Mouse (Mus musculus): Measurements from ENCODE around the gene Tjap1. TPM values are rescaled to one million over a fixed set of nuclear protein-coding genes. Genes with fewer than 3 reads are reported as not detected.
A peak's percentile ranks its signal among the peaks of the same experiment; 100 is the strongest.

Tjap1 gene
- total and polyA plus RNA-seq, 2 experiments from 2014 or later = 18.6 to 22.0 TPM

DNA sequence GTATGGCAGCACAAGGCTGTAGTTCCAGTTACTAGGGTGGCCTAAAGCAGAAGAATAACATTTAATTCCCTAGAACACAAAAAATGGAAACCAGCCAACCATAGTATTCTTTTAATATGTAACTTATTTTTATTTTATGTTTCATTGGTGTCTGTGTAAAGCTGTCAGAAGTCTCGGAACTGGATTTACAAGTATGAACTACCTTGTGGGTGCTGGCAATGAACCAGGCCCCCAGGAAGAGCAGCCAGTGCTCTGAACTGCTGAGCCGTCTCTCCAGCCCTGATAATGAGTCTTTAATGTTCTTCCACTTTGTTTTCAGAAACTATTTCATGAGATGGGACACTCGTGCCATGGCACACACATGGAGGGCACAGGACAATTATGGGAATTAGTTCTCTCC, 72.3 kb downstream of the Tjap1 start:
- no peak overlapping the region for H3K4me2 ChIP-seq (ENCODE audit: low read depth, low read length, poor library complexity, severe bottlenecking)
- H3K27ac ChIP-seq (ENCODE audit: low read depth, low read length) = no peak overlapping the region
- H3K36me3 ChIP-seq (ENCODE audit: insufficient read depth, low read length) = peaks cover 72% of the 10 kb centered on the region
- WGBS = 93% methylated on average over 3 of the region's 3 CpGs
- no peaks in the 10 kb centered on the region for H3K9me3 ChIP-seq (ENCODE audit: low read length)
- no peak overlapping the region for H3K4me3 ChIP-seq (ENCODE audit: low read depth, low read length)
- no peak for DNase-seq (ENCODE audit: low spot score)
- no peak for ATAC-seq (ENCODE audit: low FRiP score)
- no peak for TF ChIP-seq CTCF (IDR thresholded peaks at IDR 0.05)
- H3K9ac ChIP-seq (replicated peaks; ENCODE audit: low read length, poor library complexity, severe bottlenecking) = no peak overlapping the region
- no peaks in the 10 kb centered on the region for H3K27me3 ChIP-seq (ENCODE audit: insufficient read depth, low read length)
- no peaks in the 10 kb centered on the region for H3K4me1 ChIP-seq (ENCODE audit: insufficient read depth, low read length)

MicroRNA genes within 50 kb of the gene (microRNA counts, 519-probe panel; counts per million panel counts)
- microRNA mmu-miR-693-3p = 528 counts per million, percentile 58 among the panel's probes with 10 or more counts
- microRNA mmu-miR-693-5p = 528 counts per million, percentile 58 among the panel's probes with 10 or more counts

Small RNA genes lying within 50 kb of the gene (microRNA-seq; reads per million reads assigned to microRNA genes)
- gene Mir693 (ENCODE audit: borderline number of aligned reads) = not detected

Other genes starting within 250 kb of the Tjap1 start
- 63.7 and 84.4 TPM in 2 replicates for gene Mrps18a, start 172.0 kb downstream of the Tjap1 start, total RNA-seq (2014; rRNA removed)
- 173 and 175 TPM in 2 replicates for gene Mrps18a, start 172.0 kb downstream of the Tjap1 start, polyA plus RNA-seq (2015; fragmentation: Nextera tagmentation; extraction: Ambion mirVana)
- gene Rsph9, start 138.8 kb downstream of the Tjap1 start, total RNA-seq (2014; rRNA removed) = 55.6 and 68.4 TPM in 2 replicates
- gene Rsph9, start 138.8 kb downstream of the Tjap1 start, polyA plus RNA-seq (2015; fragmentation: Nextera tagmentation; extraction: Ambion mirVana) = 103 and 104 TPM in 2 replicates
- gene Mad2l1bp, start 129.5 kb downstream of the Tjap1 start, total RNA-seq (2014; rRNA removed) = 8.9 and 13.3 TPM in 2 replicates
- gene Mad2l1bp, start 129.5 kb downstream of the Tjap1 start, polyA plus RNA-seq (2015; fragmentation: Nextera tagmentation; extraction: Ambion mirVana) = 16.7 and 18.2 TPM in 2 replicates
- 72.3 and 82.2 TPM in 2 replicates for gene Gtpbp2, start 122.0 kb downstream of the Tjap1 start, total RNA-seq (2014; rRNA removed)
- gene Gtpbp2, start 122.0 kb downstream of the Tjap1 start, polyA plus RNA-seq (2015; fragmentation: Nextera tagmentation; extraction: Ambion mirVana) = 25.9 TPM in 2 replicates
- gene Polh, start 80.4 kb downstream of the Tjap1 start, total RNA-seq (2014; rRNA removed) = 7.9 and 9.6 TPM in 2 replicates
- 4.2 and 4.5 TPM in 2 replicates for gene Polh, start 80.4 kb downstream of the Tjap1 start, polyA plus RNA-seq (2015; fragmentation: Nextera tagmentation; extraction: Ambion mirVana)
- 50.5 and 56.7 TPM in 2 replicates for gene Xpo5, start 80.2 kb downstream of the Tjap1 start, total RNA-seq (2014; rRNA removed)
- gene Xpo5, start 80.2 kb downstream of the Tjap1 start, polyA plus RNA-seq (2015; fragmentation: Nextera tagmentation; extraction: Ambion mirVana) = 23.6 and 24.0 TPM in 2 replicates
- gene Polr1c, start 35.0 kb downstream of the Tjap1 start, total RNA-seq (2014; rRNA removed) = 54.1 and 54.7 TPM in 2 replicates
- gene Polr1c, start 35.0 kb downstream of the Tjap1 start, polyA plus RNA-seq (2015; fragmentation: Nextera tagmentation; extraction: Ambion mirVana) = 55.5 and 59.2 TPM in 2 replicates
- gene Yipf3, start 34.9 kb downstream of the Tjap1 start, total RNA-seq (2014; rRNA removed) = 18.9 and 24.8 TPM in 2 replicates
- 70.6 and 77.4 TPM in 2 replicates for gene Yipf3, start 34.9 kb downstream of the Tjap1 start, polyA plus RNA-seq (2015; fragmentation: Nextera tagmentation; extraction: Ambion mirVana)
- gene Lrrc73, start 29.5 kb downstream of the Tjap1 start, total RNA-seq (2014; rRNA removed) = 43.1 and 61.3 TPM in 2 replicates
- gene Lrrc73, start 29.5 kb downstream of the Tjap1 start, polyA plus RNA-seq (2015; fragmentation: Nextera tagmentation; extraction: Ambion mirVana) = 32.8 and 33.0 TPM in 2 replicates
- 60.1 and 66.8 TPM in 2 replicates for gene Dlk2, start 14.4 kb upstream of the Tjap1 start, total RNA-seq (2014; rRNA removed)
- 22.9 and 28.0 TPM in 2 replicates for gene Dlk2, start 14.4 kb upstream of the Tjap1 start, polyA plus RNA-seq (2015; fragmentation: Nextera tagmentation; extraction: Ambion mirVana)
- gene Abcc10, start 45.3 kb upstream of the Tjap1 start, total RNA-seq (2014; rRNA removed) = 9.1 and 12.2 TPM in 2 replicates
- gene Abcc10, start 45.3 kb upstream of the Tjap1 start, polyA plus RNA-seq (2015; fragmentation: Nextera tagmentation; extraction: Ambion mirVana) = 8.4 and 9.3 TPM in 2 replicates
- 33.7 and 35.2 TPM in 2 replicates for gene Zfp318, start 100.7 kb upstream of the Tjap1 start, total RNA-seq (2014; rRNA removed)
- gene Zfp318, start 100.7 kb upstream of the Tjap1 start, polyA plus RNA-seq (2015; fragmentation: Nextera tagmentation; extraction: Ambion mirVana) = 21.8 and 25.0 TPM in 2 replicates
- 2.0 and 3.0 TPM in 2 replicates for gene Crip3, start 145.9 kb upstream of the Tjap1 start, total RNA-seq (2014; rRNA removed)
- 1.5 and 2.1 TPM in 2 replicates for gene Crip3, start 145.9 kb upstream of the Tjap1 start, polyA plus RNA-seq (2015; fragmentation: Nextera tagmentation; extraction: Ambion mirVana)
- gene Slc22a7, start 155.4 kb upstream of the Tjap1 start, total RNA-seq (2014; rRNA removed) = 0.93 TPM in 1 of 2 replicates, not detected in the other
- 0.20 TPM in 1 of 2 replicates, not detected in the other for gene Slc22a7, start 155.4 kb upstream of the Tjap1 start, polyA plus RNA-seq (2015; fragmentation: Nextera tagmentation; extraction: Ambion mirVana)
- 46.8 and 50.1 TPM in 2 replicates for gene Ttbk1, start 204.6 kb upstream of the Tjap1 start, total RNA-seq (2014; rRNA removed)
- 5.4 and 6.1 TPM in 2 replicates for gene Ttbk1, start 204.6 kb upstream of the Tjap1 start, polyA plus RNA-seq (2015; fragmentation: Nextera tagmentation; extraction: Ambion mirVana)
- 4.0 and 4.1 TPM in 2 replicates for gene Dnph1, start 213.7 kb upstream of the Tjap1 start, total RNA-seq (2014; rRNA removed)
- 10.2 and 10.4 TPM in 2 replicates for gene Dnph1, start 213.7 kb upstream of the Tjap1 start, polyA plus RNA-seq (2015; fragmentation: Nextera tagmentation; extraction: Ambion mirVana)

All from midbrain, postnatal 0 days (tissue).